Mouse (Mus musculus) midbrain, embryonic 15.5 days (tissue): ENCODE data around the gene Ppp2r2c. TPM values are rescaled to one million over a fixed set of nuclear protein-coding genes. Genes with fewer than 3 reads are reported as not detected.

ENCODE experiments used
- ATAC-seq: fragments of 200-750 bp; cut with Nextera tagmentation; replicated peaks from 2 replicates; pipeline ENCODE4 v1.8.0; 2017; ENCODE audit warnings: moderate TSS enrichment
- H3K27ac ChIP-seq: fragments of 300-500 bp; sonication (generic); 2 replicates; pipeline ENCODE4 v1.5.1; 2015; ENCODE audit warnings: mild to moderate bottlenecking, inconsistent platforms
- H3K27me3 ChIP-seq: fragments of 300-500 bp; sonication (generic); replicated peaks from 2 replicates; pipeline ENCODE4 v1.6.1; 2015; ENCODE audit warnings: inconsistent platforms
- H3K36me3 ChIP-seq: fragments of 300-500 bp; sonication (generic); replicated peaks from 2 replicates; pipeline ENCODE4 v1.6.1; 2015; ENCODE audit warnings: inconsistent platforms
- H3K4me1 ChIP-seq: fragments of 300-500 bp; sonication (generic); 2 replicates; pipeline ENCODE4 v1.6.1; 2015; ENCODE audit warnings: inconsistent platforms
- H3K4me2 ChIP-seq: fragments of 300-500 bp; sonication (generic); 2 replicates; pipeline ENCODE4 v1.6.1; 2015; ENCODE audit warnings: inconsistent platforms, mild to moderate bottlenecking, moderate library complexity
- H3K4me3 ChIP-seq: fragments of 300-500 bp; sonication (generic); 2 replicates; pipeline ENCODE4 v1.5.1; 2015; ENCODE audit warnings: mild to moderate bottlenecking, inconsistent platforms
- H3K9ac ChIP-seq: fragments of 300-500 bp; sonication (generic); 2 replicates; pipeline ENCODE4 v1.6.1; 2015; ENCODE audit warnings: mild to moderate bottlenecking, inconsistent platforms
- H3K9me3 ChIP-seq: fragments of 300-500 bp; sonication (generic); 2 replicates; pipeline ENCODE4 v1.6.1; 2016; ENCODE audit warnings: inconsistent platforms
- whole genome bisulfite sequencing: fragments of 180-500 bp; shearing (Covaris S2); methylation state at CpG from one replicate; pipeline ENCODE4 v1.1.7; 2015; ENCODE audit warnings: mixed read lengths; 5-methylcytosine and 5-hydroxymethylcytosine counted together
- polyA plus RNA-seq: library from polyadenylated mRNA; unstranded; fragments of >200 nt; fragmentation: Nextera tagmentation; extraction: Ambion mirVana; gene quantifications from 2 replicates; pipeline ENCODE4 v1.2.1, GENCODE M21; 2015

Ppp2r2c gene
- polyA plus RNA-seq, 1 experiment from 2014 or later, result 54.7 TPM

GRCm38 (mm10) chr5:36844490-36844889, 23.8 kb upstream of the Ppp2r2c start:
- no peaks in the 10 kb centered on the region for H3K27me3 ChIP-seq
- no peak overlapping the region for H3K4me2 ChIP-seq
- WGBS, result 49% methylated on average over 10 of the region's 10 CpGs
- H3K36me3 ChIP-seq, result no peaks in the 10 kb centered on the region
- no peaks in the 10 kb centered on the region for H3K9me3 ChIP-seq
- H3K27ac ChIP-seq, result peak overlapping the region; percentile 42
- 0 out of 2 replicates have a peak, but pooled peaks have one; percentile 24 for ATAC-seq
- 0 out of 2 replicates have a peak, but pooled peaks cover 7% of the 10 kb centered on the region for H3K4me1 ChIP-seq
- H3K9ac ChIP-seq, result no peak overlapping the region
- H3K4me3 ChIP-seq, result no peak overlapping the region

- no peaks in the 10 kb centered on the region for H3K27me3 ChIP-seq
- H3K27ac ChIP-seq, result no peak overlapping the region
- H3K36me3 ChIP-seq, result no peaks in the 10 kb centered on the region
- H3K4me1 ChIP-seq, result no peaks in the 10 kb centered on the region
- H3K4me3 ChIP-seq, result no peak overlapping the region
- H3K9me3 ChIP-seq, result no peaks in the 10 kb centered on the region
- H3K9ac ChIP-seq, result no peak overlapping the region
- 0 out of 2 replicates have a peak, but pooled peaks have one; percentile 30 for ATAC-seq
- WGBS, result 37% methylated on average over 4 of the region's 4 CpGs
- no peak overlapping the region for H3K4me2 ChIP-seq
These were observed 16.7 kb upstream of the Ppp2r2c start for GRCm38 (mm10) chr5:36851572-36851971.

DNA sequence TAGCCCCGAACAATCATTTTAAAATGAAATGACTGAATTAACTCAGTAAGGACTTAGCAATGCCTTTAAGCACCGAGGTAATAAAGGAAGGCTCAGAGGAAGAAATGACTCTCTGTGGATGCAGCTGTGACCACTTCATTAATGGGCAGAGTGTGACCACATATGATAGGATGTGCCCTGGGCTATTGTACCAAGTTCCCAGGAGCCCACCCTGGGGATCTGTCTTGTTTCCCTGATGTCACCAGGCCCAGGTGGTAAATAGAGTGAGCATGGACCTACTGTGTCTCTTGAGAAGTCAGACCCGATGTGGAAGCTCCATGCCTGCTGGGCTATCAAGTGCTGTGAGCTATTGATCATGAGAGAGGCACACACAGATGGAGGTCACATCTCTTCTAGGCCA, 13.1 kb upstream of the Ppp2r2c start:
- Histone ChIP-seq H3K27ac (no peak overlapping the region), H3K27me3 (no peaks in the 10 kb centered on the region), H3K9ac (no peak overlapping the region), H3K4me1 (no peaks in the 10 kb centered on the region), H3K36me3 (no peaks in the 10 kb centered on the region), H3K4me2 (no peak overlapping the region), H3K9me3 (no peaks in the 10 kb centered on the region), H3K4me3 (no peak overlapping the region)
- no peak for ATAC-seq
- 72% methylated on average over 3 of the region's 3 CpGs for WGBS

- no peaks in the 10 kb centered on the region for H3K36me3 ChIP-seq
- H3K4me2 ChIP-seq, result no peak overlapping the region
- no peak overlapping the region for H3K27ac ChIP-seq
- H3K4me3 ChIP-seq, result no peak overlapping the region
- no peaks in the 10 kb centered on the region for H3K27me3 ChIP-seq
- 91% methylated on average over 7 of the region's 7 CpGs for WGBS
- no peaks in the 10 kb centered on the region for H3K4me1 ChIP-seq
- no peaks in the 10 kb centered on the region for H3K9me3 ChIP-seq
- no peak overlapping the region for H3K9ac ChIP-seq
- no peak for ATAC-seq
These were observed 11.8 kb upstream of the Ppp2r2c start for GRCm38 (mm10) chr5:36856529-36856928.

GRCm38 (mm10) chr5:36857546-36857945, 10.8 kb upstream of the Ppp2r2c start:
- Histone ChIP-seq H3K9me3 (no peaks in the 10 kb centered on the region), H3K4me1 (no peaks in the 10 kb centered on the region), H3K4me3 (no peak overlapping the region), H3K4me2 (no peak overlapping the region), H3K36me3 (no peaks in the 10 kb centered on the region), H3K27ac (no peak overlapping the region), H3K9ac (no peak overlapping the region), H3K27me3 (no peaks in the 10 kb centered on the region)
- 74% methylated on average over 5 of the region's 5 CpGs for WGBS
- ATAC-seq, result no peak

DNA sequence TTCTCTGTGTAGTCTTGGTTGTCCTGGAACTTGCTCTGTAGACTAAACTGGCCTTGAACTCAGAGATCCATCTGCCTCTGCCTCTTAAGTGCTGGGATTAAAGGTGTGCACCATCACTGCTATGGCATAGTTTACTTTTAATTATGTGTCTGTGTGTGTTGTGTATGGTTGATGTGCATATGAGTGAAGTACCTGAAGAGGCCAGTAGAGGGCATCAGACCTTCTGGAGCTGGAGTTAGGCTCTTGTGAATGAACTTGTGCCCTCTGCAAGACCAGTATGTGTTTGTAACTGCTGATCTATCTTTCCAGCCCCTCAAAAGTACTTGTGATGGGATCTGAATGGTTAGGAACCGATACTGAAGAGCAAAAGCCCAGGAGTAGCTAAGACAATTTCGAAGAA, 7.2 kb upstream of the Ppp2r2c start:
- Histone ChIP-seq H3K4me2 (no peak overlapping the region), H3K9me3 (no peaks in the 10 kb centered on the region), H3K9ac (no peak overlapping the region), H3K4me1 (no peaks in the 10 kb centered on the region), H3K27me3 (peaks cover 2% of the 10 kb centered on the region), H3K36me3 (no peaks in the 10 kb centered on the region), H3K4me3 (no peak overlapping the region), H3K27ac (no peak overlapping the region)
- ATAC-seq, result no peak
- 94% methylated on average over 2 of the region's 2 CpGs for WGBS

DNA sequence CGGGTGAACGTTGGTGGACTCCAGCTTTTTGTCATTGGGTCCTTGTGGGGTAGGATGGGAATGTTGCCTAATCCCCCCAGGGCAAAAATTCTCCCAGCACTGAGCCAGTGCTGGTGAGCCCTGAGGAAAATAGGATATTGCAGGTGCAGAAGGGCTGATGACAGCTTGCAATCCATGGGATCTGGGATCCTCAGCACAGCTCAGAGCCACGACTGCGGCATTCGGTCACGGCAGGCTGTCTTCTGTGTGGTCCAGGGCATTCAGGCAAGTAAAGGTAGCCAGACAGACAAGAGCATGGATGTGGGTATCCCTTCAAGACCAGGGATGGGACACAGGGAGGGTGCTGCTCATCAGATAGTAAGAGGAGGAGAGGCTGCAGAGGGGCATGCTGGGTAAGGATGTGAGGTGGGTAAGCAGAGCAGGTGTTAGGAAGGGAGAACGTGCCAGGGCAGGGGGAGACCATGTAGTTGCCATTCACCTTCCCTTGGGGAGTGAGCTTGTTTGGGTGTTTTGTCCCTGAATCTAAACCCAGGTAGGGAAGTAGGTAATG, 1.5 kb upstream of the Ppp2r2c start:
- H3K4me3 ChIP-seq, result peak overlapping the region; percentile 53
- peaks cover 52% of the 10 kb centered on the region for H3K27me3 ChIP-seq
- no peak overlapping the region for H3K27ac ChIP-seq
- 65% methylated on average over 7 of the region's 7 CpGs for WGBS
- no peak for ATAC-seq
- no peaks in the 10 kb centered on the region for H3K9me3 ChIP-seq
- H3K9ac ChIP-seq, result no peak overlapping the region
- peak overlapping the region; percentile 81; the same call in 1 of the 2 replicates for H3K4me2 ChIP-seq
- no peaks in the 10 kb centered on the region for H3K36me3 ChIP-seq
- H3K4me1 ChIP-seq, result peaks cover 22% of the 10 kb centered on the region

DNA sequence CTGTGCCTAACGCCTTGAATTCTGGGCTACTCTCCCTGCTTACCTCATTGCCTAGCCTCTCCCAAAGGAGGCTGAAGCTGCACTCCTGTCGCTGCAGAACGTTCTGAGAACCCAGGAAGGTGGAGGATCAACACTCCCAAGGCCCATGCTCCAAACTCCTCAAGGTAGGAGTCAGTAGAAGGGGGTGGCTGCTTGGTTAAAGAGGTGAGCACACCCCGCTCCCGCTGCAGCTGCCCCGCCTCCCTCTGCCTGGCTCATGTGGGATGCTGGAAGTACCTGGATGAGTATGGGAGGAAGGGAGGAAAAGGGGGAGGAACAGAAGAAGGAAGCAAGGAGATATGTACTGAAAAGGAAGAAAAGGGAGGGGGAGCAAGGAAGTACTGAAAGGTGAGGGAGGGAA, 752 bp upstream of the Ppp2r2c start:
- ATAC-seq, result no peak; the same call in 1 of the 2 replicates

DNA sequence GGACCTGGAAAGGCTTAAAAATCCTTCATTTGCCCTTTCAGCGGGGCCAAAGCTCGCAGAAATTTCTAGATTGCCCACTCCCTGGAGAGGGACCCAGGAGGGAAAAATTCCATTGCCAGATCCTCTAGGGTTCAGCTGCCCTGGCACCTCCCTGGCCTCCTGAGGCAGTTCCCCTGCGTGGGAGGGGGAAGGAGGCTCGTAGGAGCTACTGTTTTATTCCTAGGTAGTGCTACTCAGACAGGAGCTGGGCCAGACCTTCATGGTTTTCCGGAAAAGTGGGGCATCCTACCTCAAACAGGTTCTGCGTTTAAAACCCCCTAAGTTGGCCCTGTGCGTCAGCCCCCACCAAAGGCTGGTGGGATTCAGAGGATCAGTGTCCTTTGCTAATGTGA, 869 bp downstream of the Ppp2r2c start:
- H3K36me3 ChIP-seq, result no peaks in the 10 kb centered on the region
- H3K4me1 ChIP-seq, result peaks cover 22% of the 10 kb centered on the region
- 0% methylated on average over 7 of the region's 7 CpGs for WGBS
- H3K4me2 ChIP-seq, result peak overlapping the region; percentile 81
- H3K4me3 ChIP-seq, result peak overlapping the region; percentile 53
- peak overlapping the region; percentile 70 for H3K9ac ChIP-seq
- H3K27ac ChIP-seq, result peak overlapping the region; percentile 82
- H3K27me3 ChIP-seq, result peaks cover 62% of the 10 kb centered on the region
- ATAC-seq, result peak; percentile 35; the same call in 1 of the 2 replicates
- H3K9me3 ChIP-seq, result no peaks in the 10 kb centered on the region

More for the DNA sequence above, 752 bp upstream of the Ppp2r2c start:
- Histone ChIP-seq H3K4me2 (peak overlapping the region; percentile 81), H3K9me3 (no peaks in the 10 kb centered on the region), H3K36me3 (no peaks in the 10 kb centered on the region), H3K4me3 (peak overlapping the region; percentile 53), H3K4me1 (peaks cover 22% of the 10 kb centered on the region), H3K27me3 (peaks cover 57% of the 10 kb centered on the region), H3K27ac (no peak overlapping the region), H3K9ac (peak overlapping the region; percentile 70)
- WGBS, result 6% methylated on average over 6 of the region's 6 CpGs

DNA sequence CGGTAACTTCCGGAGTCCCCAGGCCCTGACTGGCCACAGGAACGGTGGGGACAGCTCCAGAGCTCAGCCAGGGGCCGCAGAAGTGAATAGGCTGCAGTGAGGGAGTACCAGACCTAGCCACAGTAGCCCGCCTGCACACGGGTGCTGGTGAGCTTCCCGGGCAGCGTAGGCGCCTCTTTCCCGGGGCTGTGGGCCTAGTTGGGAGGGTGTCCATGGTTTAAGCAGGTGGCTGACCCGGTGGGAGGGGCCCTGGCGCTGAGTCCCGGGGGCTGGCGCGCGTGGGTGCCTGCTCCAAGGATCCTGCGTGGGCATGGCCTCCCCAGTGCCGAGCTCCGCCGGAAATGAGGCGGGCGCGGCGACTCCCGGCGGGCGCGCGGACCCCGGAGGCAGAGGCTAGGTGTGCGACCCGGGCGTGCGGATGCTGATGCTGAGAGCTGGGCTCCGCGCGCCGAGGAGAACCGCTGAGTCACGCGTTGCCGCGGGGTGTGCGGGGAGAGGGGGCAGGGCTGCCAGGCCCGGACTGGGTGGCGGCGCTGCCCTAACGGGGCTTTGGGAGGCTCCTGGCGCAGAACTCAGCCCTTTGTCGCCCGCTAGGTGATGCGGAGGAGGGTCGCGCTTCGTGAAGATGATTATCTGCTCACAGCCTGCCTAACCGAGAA, 1.4 kb downstream of the Ppp2r2c start:
- Histone ChIP-seq H3K4me1 (peaks cover 22% of the 10 kb centered on the region), H3K36me3 (no peaks in the 10 kb centered on the region), H3K27me3 (peaks cover 62% of the 10 kb centered on the region), H3K27ac (peak overlapping the region; percentile 82), H3K4me3 (peak overlapping the region; percentile 53), H3K4me2 (peak overlapping the region; percentile 81), H3K9ac (peak overlapping the region; percentile 70), H3K9me3 (no peaks in the 10 kb centered on the region)
- ATAC-seq, result peak; percentile 54
- under 1% methylated on average over 54 of the region's 56 CpGs for WGBS

- peaks cover 62% of the 10 kb centered on the region for H3K27me3 ChIP-seq
These were observed 2.6 kb downstream of the Ppp2r2c start for GRCm38 (mm10) chr5:36870916-36871315.

DNA sequence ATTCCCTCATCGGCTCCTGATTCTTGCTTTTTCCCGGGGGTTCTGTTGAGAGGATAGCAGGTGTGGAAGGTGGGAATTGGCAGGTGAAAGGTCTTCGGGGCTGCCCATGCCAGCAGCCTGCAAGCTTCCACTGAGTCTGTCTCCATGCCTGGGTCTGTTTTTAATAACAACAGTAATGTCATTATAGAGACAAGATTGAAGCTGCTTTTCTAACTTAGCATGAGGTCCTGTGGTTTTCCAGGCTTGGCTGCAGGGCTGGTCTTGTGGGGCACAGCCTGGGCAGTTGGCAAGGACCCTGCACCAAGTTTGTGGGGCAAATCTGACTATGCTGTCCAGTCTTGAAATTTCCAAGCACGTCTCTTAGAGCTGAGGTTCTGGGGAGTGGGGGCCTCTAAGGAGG, 7.6 kb downstream of the Ppp2r2c start:
- no peak overlapping the region for H3K4me2 ChIP-seq
- H3K9ac ChIP-seq, result no peak overlapping the region
- no peaks in the 10 kb centered on the region for H3K9me3 ChIP-seq
- H3K27me3 ChIP-seq, result peaks cover 18% of the 10 kb centered on the region; the same call in 1 of the 2 replicates
- H3K36me3 ChIP-seq, result no peaks in the 10 kb centered on the region
- no peak overlapping the region for H3K27ac ChIP-seq
- no peak for ATAC-seq
- no peaks in the 10 kb centered on the region for H3K4me1 ChIP-seq
- 82% methylated on average over 4 of the region's 4 CpGs for WGBS
- H3K4me3 ChIP-seq, result no peak overlapping the region

More at GRCm38 (mm10) chr5:36870916-36871315, 2.6 kb downstream of the Ppp2r2c start:
- H3K36me3 ChIP-seq, result no peaks in the 10 kb centered on the region
- peak overlapping the region; percentile 53; the same call in 1 of the 2 replicates for H3K4me3 ChIP-seq
- no peak overlapping the region for H3K27ac ChIP-seq
- ATAC-seq, result no peak
- no peak overlapping the region for H3K9ac ChIP-seq
- H3K4me1 ChIP-seq, result peaks cover 22% of the 10 kb centered on the region
- peak overlapping the region; percentile 81; the same call in 1 of the 2 replicates for H3K4me2 ChIP-seq
- 90% methylated on average over 6 of the region's 6 CpGs for WGBS
- H3K9me3 ChIP-seq, result no peaks in the 10 kb centered on the region
